Mouse (Mus musculus): ENCODE results near the gene Mcf2l.

Gene Mcf2l

DNA sequence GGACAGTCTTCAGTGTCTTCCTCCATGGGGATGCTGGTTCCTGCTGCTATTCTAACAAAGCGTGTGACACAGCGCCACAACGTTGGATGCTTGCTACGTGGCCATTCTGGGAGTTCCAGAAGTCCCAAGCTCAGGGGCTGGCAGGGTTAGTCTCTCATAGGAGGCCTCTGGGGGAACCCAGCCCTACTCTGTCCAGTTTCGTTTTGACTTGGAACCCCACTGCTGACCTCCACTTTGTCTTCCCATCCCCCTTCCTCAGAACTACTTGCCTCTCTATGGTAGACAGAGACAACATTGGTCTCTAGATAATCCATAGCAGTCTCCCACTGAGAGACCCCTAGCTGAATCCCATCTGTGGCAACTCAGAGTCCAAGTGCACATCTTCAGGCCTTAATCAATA, 33.0 kb downstream of the Mcf2l start:
- DNase-seq (ENCODE audit: low read depth in 1 of 2, low spot score in 2 of 2) = no peak

DNA sequence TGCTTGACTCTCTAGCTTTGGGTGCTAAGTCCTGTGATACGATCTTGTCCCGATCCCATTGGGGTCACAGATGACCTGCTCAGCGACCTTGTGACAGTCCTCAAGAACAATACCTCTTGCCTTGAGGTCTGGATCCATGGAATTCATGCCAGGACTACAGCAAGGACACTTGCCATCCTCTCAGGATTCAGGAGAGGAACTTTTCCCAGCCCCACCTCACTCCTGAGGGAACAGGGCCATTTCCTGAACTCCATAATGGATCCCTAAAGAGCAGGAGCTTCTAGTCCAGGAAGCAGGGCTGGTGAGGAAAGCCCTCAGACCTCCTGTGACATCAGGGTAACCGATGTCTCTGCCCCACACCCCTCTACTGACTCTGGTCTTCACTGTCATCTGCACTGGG, 34.1 kb downstream of the Mcf2l start:
- no peak for DNase-seq (ENCODE audit: low read depth in 1 of 2, low spot score in 2 of 2)

DNA sequence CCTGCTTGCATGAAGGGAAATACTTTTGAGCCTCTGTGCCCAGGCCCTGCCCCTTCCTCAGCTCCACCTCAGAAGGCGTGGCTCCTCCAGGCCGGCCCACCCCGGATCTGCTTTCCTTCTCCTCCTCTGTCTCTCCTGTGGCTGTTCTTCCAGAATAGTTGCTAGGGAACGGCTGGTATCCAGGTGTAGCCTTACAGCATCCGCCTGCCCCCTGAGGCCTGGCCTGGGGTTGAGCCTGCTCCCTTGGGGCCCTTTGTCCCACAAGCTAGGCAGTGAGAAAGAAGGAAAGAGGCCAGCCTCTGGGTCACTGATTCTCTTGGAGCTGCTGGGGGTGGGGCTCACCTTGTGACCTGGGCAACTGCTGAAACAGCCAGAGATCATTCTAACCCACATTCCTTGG, 38.4 kb downstream of the Mcf2l start:
- DNase-seq (ENCODE audit: low read depth in 1 of 2, low spot score in 2 of 2) = no peak

DNA sequence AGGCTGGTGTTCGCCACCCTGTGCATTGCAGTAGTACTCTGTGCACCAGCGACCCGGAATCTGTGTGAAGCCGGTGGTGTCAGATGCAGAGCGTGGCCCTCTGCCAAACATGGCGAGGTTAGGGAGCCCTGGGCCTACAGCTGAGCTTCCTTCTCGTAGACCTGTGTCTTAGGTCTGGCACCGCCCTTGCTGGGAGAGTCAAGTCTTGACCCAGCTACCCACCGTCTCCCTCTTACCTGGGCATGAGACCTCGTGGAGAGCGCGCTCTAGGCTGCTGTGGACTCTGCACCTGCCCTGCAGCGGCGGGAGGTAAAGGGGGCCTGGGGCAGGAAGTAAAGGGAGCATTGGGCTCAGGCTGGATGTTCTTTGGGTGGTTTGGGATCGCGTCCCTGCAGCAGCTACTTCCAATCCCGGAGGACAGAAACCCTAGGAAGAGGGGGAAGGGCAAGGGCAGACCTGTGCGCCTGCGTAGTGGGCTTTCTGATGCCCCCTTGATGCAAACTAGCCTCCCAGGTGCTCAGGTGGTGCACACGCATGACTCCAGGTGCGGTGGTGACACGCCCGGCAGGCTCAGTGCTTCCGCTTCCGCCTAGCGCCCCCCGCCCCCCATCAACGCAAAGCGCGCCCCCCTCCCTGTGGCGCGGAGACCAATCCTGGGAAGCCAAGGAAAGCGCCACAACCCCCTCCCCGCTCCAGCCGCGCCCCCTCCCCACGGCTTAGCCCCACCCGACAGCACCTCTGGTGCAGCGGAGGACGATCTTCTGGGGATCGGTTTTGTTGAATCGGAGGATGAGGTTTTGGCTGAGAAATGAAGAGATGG, 41.8 kb downstream of the Mcf2l start:
- no peak for DNase-seq (ENCODE audit: low read depth in 1 of 2, low spot score in 2 of 2)

DNA sequence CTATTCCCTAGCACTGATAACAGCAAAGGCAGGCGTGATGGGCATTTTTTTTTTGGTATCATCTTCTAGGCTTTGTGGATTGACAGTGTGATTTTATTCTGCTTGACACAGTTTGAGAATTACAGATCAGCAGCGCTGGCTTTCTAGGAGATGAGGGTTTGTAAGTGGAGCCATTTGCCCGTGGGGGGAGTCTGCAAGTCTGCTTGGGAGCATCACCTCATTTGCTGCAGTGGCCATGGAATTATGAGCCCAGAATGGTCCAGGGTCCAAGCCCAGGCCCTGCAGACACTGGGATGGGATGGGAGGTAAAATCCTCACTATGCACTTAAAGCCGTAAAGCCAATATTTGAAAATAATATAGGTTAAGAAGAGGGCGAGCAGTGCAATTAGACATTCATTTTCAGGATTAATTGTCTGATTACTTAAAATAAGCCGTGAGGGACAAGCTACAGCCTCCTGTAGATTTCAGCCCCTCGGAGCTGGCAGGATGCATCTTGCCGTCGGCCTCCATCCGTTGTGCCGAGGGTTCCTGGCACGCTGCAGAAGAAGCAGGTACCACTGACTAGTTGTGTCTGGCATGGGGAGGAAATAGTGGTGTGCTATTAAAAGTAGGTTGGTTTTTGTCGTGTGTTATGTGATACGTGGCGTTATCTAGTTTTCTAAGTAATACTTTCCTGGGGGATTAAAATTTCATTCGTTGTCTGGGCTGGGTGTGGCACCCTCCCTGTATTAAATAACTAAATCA, 42.7 kb downstream of the Mcf2l start:
- DNase-seq (ENCODE audit: low read depth in 1 of 2, low spot score in 2 of 2) = no peak

DNA sequence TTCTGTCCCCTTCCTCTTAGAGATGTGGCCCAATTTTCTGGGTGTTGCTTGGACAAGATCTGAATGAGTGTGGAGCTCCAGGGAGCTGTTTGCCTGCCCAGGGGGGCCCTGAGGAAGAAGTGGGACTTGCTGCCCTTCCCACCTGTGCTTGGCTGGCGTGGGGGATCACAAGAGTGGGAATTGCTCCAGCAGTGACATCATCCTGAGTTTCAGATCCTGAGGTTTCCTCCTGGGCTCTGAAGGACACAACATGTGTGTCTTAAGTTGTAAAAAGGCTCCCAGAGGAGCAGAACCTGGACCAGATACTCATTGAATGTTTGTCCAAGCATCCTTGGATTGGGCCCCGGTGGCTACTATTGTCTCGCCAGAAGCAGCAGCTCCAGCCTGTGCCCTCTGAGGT, 43.4 kb downstream of the Mcf2l start:
- DNase-seq (ENCODE audit: low read depth in 1 of 2, low spot score in 2 of 2) = no peak

DNA sequence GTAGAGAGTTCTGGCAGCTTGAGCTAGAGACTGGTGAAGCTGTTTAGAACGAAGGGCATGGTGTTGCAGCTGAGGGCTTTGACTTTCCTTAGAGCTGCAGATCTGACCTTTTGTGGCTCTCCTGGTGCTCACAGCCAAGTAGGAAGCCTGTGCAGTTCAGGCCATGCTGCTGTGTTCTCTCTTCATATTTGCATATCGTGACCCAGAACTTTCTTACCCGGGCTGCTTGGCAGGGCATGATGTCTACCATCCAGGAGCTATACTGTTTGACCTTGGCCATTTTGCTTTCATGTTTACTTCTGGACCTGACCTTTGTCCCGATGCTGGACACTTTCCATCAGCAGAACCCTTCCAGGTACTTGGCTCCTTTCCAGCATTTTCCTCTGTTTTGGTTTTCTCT, 44.2 kb downstream of the Mcf2l start:
- no peak for DNase-seq (ENCODE audit: low read depth in 1 of 2, low spot score in 2 of 2)

DNA sequence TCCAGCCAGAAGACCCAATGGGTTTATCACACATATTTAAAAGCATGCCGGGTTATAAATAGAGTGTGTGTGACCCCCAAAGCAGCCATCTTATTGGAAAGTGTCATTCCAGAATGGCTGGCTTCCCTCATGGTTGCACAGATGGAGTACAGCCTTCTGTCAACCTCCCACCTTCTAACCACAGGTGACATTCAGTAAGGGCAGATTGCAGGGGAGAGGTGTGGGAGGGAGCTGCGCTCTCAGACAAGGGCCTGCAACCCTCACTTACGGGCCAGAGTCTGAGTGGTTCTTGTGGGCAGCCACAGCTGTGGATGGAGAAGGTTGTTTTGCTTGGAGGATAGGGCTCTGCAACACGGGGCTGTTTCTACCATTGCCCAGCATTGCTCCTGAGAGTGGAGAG, 47.0 kb downstream of the Mcf2l start:
- DNase-seq (ENCODE audit: low read depth in 1 of 2, low spot score in 2 of 2) = no peak

DNA sequence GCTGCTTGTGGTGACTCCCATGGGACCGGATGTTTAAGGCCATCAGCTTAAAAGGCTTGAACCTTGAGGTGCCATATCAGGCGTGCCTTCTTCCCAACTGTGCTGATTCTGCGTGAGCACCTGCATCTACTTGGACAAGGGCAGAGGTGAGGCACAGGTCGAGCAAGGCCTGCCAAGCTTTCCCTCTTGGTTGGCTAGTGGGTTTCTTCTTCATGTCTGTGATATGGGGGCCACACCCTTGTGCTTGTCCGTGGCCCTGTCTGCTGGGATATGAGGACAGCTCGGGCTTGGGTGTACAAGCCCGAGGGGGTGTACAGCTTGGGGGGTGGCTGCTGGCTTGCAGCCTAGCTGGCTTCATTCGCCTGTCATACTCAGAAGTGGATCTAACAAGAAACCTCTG, 51.4 kb downstream of the Mcf2l start:
- DNase-seq (ENCODE audit: low read depth in 1 of 2, low spot score in 2 of 2) = no peak

DNA sequence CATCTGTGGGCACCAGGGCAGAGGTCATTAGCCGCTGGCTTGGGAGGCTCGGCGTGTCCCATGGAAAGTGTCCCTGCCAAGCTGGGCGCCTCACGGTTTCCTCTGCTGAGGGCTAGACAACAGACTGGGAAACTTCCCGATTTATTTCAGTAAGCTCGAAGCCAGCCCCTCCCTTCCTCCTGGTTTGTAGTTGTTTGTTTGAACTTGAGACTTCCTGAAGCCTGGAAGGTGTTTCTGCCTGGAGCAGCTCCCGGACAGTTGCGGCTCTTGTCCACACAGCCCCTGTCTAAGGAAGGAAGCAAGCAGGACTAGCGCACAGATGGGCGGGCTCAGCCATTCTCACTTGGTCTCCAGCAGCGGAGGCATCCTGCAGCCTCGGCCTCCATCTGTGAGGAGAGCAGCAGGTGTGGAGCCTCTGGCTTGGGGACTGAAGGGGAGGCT, 52.4 kb downstream of the Mcf2l start:
- no peak for DNase-seq (ENCODE audit: low read depth in 1 of 2, low spot score in 2 of 2)

DNA sequence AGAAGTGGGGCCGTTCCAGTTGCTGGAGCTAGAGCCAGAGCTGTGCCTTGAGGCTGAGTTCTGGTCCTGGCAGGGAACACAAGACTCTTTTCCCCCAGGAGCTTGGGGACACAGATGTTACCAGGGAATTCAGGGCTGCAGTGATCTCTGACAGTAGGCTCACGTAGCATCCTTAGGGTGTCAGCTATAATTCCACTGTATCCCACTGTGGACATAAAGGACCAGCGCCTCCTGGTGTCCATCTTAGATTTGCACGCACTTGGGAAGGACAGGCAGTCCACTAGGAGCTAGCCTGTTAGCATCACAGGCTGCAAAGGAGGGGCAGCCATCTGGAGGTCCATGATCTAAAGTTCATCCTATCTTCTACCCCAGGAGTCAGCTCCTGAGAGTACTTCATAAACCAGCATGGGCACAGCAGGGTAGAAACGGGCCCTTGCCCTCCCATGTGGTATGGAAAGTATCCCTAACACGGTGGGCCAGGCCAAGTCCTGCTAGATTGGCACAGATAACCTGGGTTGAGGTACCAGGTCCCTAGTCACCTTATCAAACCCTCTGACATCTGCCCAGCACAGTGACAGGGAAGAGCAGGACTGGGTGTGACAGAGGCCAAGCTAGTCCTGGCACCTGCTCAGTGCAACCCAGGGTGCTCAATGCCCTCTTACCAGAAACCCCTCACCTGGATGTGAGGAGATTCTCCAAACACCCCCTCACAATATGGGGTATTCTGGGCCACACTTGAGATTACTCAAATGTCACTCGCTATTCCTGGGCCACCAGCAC, 53.8 kb downstream of the Mcf2l start:
- DNase-seq (ENCODE audit: low read depth in 1 of 2, low spot score in 2 of 2) = no peak

DNA sequence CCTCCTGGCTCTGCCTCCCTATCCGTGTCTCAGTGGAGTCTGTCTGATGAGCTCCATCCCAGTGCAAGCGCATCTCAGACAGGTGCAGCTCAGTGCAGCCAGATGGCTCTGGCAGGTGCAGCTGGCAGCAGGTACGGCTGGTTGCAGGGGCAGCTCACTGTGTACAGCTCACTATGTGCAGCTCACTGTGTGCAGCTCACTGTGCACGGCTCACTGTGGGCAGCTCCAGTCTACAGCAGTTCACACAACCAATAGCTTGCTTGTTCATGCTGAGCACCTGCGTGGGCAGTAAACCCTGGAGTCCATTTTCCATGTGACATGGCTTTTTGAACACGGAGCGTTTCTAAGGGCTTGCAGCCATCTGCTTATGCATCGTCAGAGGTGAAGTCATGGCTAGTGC, 54.4 kb downstream of the Mcf2l start:
- DNase-seq (ENCODE audit: low read depth in 1 of 2, low spot score in 2 of 2) = no peak

DNA sequence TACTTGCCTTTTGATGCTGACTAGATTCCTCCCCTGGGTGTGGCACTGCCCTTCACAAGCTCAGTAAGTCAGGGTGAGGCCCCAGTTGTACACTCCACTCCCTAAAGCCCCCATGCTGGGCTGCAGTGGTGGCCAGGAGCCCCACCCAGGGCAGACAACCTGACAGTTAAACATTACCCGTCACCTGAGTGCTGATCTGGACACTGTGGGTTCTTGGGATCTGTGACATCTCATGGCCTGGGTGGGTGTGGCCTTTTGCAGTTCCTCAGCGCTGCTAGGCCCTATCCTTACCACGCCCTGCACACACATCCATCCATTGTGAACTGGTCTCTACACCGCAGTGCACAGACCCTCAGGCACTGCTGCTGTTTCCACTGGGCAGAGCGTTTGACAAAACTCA, 55.3 kb downstream of the Mcf2l start:
- no peak for DNase-seq (ENCODE audit: low read depth in 1 of 2, low spot score in 2 of 2)

DNA sequence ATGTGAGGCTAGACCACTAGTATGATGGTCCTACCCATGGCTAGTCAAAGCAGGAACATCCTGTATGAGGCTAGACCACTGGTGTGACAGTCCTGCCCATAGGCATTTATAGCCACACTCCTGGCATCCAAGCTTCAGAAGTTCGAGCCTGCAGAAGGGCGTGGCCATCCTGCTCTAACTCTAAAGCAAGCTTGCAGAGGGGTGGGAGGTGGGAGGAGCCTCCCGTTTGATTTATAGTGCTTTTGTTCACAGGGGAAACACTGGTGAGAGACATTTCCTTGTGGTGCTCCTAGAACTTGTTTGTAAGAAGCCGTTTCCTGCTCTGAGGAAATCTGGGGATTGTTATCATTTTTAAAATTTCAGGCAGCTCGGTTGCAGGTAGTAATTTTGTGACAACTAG, 56.7 kb downstream of the Mcf2l start:
- no peak for DNase-seq (ENCODE audit: low read depth in 1 of 2, low spot score in 2 of 2)

DNA sequence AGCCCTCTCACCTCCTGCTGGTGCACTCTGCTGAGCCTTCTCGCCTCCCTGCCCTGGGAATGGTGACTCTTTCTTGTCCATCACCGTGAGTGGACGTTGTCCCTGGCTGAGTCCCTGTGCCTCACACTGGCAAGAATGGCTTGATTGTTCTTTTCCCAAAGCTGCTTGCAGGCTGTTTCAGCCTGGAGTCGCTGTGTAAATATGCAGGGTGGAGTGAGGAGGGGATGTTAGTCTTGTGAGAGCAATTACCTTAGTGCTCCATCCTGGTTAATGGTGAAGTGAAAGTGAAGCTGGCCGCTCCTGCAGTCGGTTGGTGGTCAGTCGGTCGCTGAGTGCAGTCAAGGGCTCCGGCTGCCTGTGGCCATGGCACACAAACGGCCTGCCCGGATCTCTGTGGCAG, 57.8 kb downstream of the Mcf2l start:
- DNase-seq (ENCODE audit: low read depth in 1 of 2, low spot score in 2 of 2) = no peak

DNA sequence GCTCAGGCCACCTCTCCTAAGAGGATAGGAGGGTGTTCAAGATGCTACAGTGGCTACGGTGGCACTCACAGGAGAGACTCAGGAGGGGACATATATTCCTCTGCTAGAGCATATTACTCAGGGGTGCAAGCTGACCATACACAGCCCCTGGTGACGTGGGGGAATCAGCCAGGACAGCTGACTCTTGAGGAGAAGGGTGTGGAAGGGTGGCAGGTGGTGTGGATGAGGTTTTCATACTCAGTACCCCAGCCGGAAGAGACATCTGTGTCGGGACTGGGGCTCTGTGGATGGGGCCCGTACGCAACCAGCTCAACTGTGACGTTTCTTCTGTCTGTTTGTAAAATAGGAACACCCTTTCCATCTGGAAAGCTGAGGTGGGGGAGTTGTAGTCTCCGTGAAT, 58.9 kb downstream of the Mcf2l start:
- DNase-seq (ENCODE audit: low read depth in 1 of 2, low spot score in 2 of 2) = no peak

DNA sequence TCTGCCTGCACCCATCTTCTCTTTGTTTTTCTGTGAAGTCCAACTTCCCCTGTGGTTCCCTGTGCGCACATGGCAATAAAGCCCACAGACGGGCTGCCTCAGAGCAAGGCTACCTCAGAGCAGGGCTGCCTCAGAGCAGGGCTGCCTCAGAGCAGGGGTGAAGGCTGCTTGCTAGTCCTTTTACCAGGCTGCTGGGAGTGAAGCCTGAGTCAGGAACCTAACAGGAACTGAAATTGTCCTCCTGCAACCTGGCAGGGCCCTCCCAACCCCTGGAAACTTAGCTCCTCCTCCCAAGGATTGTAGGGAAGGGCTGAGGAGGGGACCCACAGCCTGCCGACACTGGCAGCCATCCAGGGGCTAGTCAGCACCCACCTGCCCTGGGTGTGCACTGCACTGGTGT, 60.2 kb downstream of the Mcf2l start:
- DNase-seq (ENCODE audit: low read depth in 1 of 2, low spot score in 2 of 2) = no peak

DNA sequence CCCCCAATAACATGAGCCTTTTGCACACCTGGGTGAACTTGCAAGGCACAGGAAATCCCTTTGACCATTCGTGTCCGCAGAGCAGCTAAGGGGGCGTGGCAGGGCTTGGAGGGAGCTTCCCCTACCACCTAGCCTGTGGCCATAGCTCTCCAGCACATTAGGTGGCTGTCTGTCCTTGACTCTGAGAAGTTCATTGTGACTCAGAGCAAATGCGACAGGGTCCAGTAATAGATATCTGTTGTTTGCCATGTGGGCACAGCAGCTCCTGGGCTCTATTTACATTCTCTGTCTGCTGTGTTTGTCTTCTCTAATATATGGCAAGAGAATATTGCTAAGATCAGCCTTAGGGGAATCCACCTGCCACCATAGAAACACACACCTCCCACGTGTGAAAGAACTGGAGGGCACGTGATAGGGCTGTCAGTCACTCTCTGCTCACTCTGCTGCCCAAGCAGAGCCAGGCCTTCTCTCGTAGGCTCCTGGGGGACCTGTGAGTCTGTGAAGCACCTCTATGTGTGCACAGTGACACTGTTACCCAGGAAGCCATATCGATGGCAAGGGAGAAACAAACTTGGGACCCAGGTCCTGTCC, 60.9 kb downstream of the Mcf2l start:
- DNase-seq (ENCODE audit: low read depth in 1 of 2, low spot score in 2 of 2) = no peak

DNA sequence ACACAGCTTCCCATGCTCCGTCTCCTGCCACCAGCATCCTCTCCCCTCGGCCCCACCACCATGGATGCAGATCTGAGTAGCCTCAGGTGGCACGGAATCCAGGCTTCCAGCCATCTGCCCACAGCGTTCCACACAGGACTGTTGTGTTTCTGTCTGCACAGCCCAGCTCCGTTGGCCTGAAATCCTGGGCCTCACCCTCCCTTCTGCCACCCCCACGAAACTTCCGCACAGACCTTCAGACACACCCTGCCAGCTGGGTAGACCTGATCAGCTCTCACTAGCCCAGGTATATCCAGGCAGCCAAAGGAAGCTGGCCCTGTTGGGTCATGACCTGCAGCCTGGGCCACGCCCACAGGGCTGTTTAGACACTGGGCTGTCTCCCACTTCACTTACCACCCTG, 66.9 kb downstream of the Mcf2l start:
- DNase-seq (ENCODE audit: low read depth in 1 of 2, low spot score in 2 of 2) = no peak

DNA sequence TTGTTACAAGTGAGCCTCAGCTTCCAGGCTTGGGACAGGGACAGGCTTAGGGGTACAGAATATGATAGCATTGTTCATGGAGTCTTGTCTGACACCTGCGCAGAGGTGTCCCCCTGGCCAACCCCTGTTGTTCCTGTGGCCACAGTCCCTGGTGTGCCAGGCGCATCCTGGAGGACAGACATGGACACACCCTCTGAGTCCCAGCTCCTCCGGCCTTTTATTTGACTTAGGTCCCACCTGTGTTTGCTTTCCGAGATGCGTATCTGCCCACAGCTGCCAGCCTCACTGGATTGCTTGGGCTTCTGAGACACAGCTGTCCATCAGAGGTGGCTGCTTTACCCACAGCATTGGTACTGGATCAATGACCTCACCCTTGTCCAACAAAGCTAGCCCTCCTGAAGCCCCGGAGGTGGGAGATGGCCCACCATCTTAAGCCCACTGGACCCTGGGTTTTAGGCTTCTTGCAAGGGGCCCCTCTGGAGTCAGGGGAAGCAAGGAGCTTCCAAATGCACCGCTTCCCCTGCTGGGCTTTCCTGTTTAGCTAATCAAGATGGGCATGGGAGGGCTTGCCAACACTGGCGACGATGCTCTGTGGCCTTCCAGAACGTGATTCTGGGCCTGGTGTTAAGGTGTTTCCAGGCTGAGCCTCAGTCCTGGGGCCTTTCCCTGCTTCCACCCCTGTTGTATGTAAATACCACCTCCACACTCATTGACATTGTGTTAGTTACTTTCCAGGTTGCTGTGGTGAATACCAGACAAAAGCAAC, 67.7 kb downstream of the Mcf2l start:
- DNase-seq (ENCODE audit: low read depth in 1 of 2, low spot score in 2 of 2) = no peak

Data from monocyte, adult 2 months (primary cell).